Mouse (Mus musculus) cerebral cortex, adult 2 months (tissue): ENCODE measurements around the gene Trim33.

ENCODE experiments used
- WGBS: fragments of 180-500 bp; shearing (Covaris S2); methylation state at CpG from one replicate; pipeline ENCODE4 v1.1.7; 2018; 5-methylcytosine and 5-hydroxymethylcytosine counted together

Trim33 gene

DNA sequence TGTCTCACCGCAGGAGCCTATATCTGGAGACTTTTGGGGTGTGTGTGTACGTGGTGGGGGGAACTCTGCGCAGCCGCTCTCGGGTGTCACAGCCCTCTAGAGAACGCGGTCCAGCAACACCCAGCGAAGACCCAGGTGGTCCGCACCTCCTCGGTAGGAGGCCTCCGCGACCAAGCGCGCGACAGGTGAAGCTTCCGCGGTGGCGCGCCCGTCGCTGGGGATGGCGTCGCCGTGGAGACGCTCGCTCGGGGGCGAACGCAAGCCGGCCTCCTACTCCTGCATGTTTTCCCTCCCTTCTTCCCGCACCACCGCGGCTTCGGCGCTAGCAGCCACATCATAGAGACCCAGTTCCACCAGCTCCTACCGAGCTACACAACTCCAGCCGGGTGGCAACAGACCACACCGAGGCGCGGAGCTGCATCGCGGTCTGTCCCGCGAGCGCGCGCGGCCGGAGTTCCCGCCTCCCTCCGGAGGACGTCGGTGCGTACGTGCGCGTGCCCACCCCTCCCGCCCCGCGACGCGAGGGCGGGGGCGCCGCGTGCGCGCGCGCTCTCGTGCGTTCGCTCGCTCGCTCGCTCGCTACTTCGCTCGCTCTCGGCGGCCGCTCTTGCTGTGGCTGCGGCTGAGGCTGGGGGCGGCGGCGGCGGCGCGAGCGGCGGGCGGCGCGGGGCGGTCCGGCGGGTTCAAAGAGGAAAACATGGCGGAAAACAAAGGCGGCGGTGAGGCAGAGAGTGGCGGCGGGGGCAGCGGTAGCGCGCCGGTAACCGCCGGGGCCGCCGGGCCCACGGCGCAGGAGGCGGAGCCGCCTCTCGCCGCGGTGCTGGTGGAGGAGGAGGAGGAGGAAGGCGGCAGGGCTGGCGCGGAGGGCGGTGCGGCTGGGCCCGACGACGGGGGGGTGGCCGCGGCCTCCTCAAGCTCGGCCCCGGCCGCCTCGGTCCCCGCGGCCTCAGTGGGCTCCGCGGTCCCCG is at the start of gene Trim33:
TSS of gene Trim33 (plus strand) at position 112 of the 968 bp plus-strand sequence.
- WGBS, result 1% methylated on average over 110 of the region's 136 CpGs

GRCm38 (mm10) chr3:103232398-103232797 is 46.7 kb upstream of the Trim33 start:
- WGBS, result 86% methylated on average over 4 of the region's 4 CpGs

DNA sequence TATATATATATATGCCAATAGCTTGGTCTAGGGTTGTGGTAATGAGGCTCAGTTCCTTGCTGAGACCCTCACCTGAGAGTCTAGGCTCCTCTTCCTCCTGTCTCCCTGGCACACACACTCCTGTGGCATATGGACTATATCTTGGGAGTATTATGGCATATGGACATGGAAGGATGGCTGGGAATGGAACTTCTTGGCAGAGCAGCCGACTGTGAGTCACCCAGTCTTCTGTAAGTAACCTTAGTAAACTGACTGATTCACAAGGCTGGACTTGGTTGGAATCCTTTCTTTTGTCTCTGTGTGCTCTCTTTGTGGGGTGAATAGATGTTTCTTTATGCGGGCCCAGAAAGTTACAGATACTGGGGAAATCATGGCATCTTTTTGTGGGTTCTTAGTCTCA is 37.6 kb upstream of the Trim33 start:
- WGBS, result 59% methylated on average over 2 of the region's 2 CpGs

- WGBS, result 65% methylated on average over 3 of the region's 3 CpGs
Measured at GRCm38 (mm10) chr3:103242156-103242555, 36.9 kb upstream of the Trim33 start.

GRCm38 (mm10) chr3:103243491-103243890 is 35.6 kb upstream of the Trim33 start:
- 91% methylated on average over 2 of the region's 2 CpGs for WGBS

DNA sequence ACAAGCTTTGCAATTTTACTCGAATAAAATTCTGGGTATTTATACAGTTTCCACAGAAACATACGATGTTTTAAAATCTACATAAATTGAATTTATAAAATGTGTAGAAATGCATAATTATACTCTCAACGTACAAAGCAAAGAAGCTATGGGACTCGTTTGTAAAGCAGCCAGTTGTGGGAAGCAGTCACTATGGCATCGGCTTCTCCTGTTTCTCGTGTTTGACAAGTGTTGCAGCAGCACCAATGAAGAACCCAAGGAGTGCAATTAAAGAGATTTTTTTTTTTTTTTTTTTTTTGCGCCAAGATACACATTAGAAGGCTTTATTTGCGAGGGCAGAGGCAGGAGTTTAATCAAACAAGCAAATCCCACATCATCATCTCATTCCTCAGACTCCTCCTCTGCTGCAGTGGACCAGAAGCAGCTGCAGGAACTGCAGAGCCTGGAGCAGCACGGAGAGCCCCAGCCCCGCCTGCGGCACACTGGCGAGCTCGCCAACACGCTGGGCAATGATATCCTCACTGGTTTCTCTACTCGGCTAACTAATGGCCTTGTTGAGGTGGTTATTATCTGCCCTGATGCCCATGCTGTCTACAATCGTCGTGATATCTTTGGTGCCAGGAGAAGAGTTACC is 32.3 kb upstream of the Trim33 start:
- 53% methylated on average over 17 of the region's 17 CpGs for WGBS

DNA sequence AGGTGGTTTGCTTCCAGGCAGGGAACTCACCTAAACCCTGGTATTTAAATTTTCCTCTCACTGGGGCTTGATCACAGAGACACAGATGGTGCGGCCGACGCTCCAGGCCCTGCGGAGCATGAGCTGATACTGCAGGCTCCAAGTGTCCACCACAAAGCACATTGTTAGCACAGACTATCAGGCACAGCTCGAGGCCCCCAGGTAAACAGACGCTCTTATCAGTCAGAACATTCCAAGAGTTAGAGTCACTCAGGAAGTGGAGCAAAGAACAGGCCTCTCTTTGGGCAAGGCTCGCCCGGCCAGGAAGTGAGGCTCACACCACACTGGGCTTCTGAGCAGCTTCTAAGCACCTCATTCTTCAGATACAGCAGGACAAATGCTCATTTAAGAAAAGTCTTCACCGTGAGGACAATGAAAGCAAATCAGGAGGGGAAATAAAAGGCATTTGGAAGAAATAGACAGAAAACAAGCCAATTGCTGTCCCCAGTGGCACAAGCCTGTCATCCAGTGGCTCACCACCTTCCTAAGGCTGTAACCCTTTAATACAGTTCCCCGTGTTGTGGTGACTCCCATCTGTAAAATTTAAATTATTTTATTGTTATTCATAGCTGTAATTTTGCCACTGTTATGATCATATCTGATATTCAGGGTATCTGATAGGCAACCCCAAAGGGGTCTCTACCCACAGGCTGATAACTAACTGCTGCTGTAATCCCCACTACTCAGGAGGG is 22.8 kb upstream of the Trim33 start:
- WGBS, result 71% methylated on average over 10 of the region's 10 CpGs

GRCm38 (mm10) chr3:103262802-103263417 is 16.2 kb upstream of the Trim33 start:
- 85% methylated on average over 12 of the region's 12 CpGs for WGBS

DNA sequence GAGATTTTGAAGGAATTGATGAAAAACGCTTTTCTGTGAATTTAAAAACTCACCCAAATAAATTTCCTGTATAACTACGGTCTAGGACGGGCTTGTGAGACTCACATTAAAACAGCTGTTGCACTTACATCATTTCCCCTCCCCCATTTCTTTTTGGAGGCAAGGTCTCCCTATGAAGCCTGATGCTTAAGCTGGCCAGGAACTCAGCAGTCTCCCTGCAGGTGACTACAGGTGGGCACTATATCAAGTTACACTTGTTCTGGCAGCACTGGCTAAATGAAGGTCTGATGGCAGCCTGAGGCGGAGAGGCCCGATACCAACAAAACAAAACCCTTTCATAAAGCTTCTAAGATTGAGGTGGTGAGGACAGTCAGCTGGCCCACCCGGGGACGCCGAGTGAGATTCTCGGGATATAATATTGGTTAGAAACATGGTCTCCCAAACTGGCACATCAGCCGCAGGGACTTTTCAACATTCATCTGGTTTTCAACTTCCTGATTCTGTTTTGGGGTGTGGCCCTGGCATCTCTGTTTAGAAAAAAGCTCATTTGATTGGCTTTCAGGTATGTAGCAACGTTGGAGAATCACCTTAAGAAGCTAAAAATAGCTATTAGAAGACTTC is 422 bp upstream of the Trim33 start:
- WGBS, result 8% methylated on average over 11 of the region's 11 CpGs

- under 1% methylated on average over 36 of the region's 36 CpGs for WGBS
Measured at GRCm38 (mm10) chr3:103280241-103280761, 1.2 kb downstream of the Trim33 start.

- 30% methylated on average over 5 of the region's 5 CpGs for WGBS
Measured at GRCm38 (mm10) chr3:103280875-103281274, 1.8 kb downstream of the Trim33 start.

GRCm38 (mm10) chr3:103288761-103289160 is 9.7 kb downstream of the Trim33 start:
- 70% methylated on average over 4 of the region's 4 CpGs for WGBS

DNA sequence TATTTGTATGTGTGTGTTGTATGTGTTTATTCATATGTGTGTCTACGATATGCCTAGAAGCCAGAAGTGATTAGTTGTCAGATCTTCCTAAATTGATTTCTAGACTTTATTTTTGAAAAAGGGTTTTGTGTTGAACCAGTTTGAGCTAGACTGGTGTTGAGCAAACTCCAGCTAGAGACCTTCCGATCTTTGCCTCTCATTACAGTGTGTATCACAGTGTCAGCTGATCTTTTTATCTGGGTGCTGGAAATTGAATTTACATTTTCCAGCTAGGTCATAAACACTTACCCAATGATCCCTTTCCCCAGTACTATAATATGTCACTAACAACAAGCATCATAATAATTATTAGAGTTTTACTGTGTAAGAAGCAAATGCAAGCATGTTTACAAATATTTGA is 12.0 kb downstream of the Trim33 start:
- WGBS, result 84% methylated on average over 2 of the region's 2 CpGs

GRCm38 (mm10) chr3:103305411-103305982 is 26.4 kb downstream of the Trim33 start:
- WGBS, result 76% methylated on average over 6 of the region's 6 CpGs

DNA sequence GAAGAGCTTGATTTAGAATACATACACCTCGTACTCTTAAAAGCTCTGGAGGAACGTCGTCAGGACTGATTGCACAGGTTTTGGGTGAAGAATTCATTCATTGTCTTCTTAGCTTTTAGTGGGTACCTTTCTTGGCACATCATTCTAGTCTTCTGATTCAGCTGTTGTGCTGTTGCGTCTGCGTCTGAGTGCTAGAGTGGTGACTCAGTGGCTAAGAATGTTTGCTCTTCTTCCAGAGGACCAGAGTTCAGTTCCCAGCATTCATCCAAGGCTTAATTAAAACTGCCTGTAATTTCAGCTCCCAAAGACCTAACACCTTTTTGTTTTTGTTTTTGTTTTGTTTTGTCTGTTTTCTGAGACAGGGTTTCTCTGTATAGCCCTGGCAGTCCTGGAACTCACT is 30.2 kb downstream of the Trim33 start:
- WGBS, result 52% methylated on average over 5 of the region's 5 CpGs

DNA sequence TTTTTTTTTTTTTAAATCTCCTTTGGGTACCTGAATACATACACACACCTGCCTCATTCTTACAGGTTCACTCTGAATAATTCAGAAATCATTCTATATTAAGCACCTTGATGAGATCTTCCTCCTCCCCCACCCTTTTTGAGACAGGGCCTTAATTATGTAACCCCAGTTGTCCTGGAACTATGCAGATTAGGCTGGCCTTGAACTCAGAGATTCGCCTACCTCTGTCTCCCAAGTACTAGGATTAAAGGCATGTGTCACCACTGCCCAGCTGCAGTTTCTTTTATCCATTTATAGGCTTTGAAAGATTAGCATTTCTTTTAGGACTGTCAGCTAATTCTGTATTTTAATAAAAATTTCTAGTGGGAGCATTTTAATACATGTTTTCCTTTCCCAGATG is 30.7 kb downstream of the Trim33 start:
- 75% methylated on average over 1 of the region's 1 CpGs for WGBS

DNA sequence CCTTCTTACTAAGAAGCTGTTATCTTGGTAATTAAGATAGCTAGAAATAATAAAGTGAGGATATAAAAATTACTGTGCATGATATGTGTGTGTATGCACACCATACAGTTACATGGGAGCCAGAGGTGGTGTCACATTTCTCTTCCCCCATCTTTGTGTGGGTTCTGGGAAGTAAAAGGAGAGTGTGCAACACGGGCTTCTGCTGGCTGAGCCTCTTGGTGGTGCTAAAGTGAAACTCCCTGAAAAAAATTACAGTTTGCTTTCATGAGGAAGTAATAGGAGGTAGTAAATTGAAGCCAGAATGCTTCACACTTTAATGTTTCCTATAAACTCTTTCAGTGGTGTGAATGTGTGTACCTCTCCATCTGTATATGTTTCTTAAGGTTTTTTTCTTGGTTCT is 56.3 kb downstream of the Trim33 start:
- WGBS, result 13% methylated on average over 1 of the region's 1 CpGs

DNA sequence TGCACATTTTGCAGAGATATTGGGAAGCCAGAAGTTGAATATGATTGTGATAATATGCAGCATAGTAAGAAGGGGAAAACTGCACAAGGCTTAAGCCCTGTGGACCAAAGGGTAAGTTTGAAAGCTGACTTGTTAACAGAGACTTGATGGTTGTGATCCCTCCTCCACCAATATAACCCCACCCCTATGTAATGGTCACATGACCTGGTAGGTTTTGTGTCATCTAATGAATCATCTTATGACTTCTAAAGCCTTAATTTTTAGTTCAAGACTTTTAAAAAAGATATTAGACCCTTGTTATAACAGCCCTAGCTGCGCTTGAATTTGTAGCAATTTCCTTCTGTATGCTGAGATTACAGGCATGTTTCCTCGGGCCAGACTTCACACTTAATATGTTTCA is 67.6 kb downstream of the Trim33 start:
- WGBS, result 93% methylated on average over 2 of the region's 2 CpGs

GRCm38 (mm10) chr3:103353518-103353917 is 74.4 kb downstream of the Trim33 start:
- WGBS, result 92% methylated on average over 5 of the region's 5 CpGs

DNA sequence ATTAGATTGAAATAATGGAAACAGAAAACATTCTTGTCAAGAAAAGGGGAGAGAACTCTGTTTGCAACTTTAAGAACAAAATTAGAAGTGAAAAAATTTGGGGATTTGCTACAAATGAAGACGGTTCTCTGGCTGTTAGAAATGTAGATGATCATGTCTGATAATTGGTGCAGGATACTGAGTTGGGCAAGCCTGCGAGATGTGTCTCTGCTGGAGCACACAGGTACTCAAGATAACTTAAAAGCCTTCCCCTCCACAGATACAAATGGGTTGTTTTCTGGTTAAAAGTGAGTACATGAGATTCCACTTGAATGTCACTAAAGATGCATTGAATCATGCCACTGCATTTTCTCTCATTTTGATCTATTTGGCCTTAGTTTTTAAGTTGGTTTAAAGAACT is 74.9 kb downstream of the Trim33 start:
- WGBS, result 78% methylated on average over 2 of the region's 2 CpGs

DNA sequence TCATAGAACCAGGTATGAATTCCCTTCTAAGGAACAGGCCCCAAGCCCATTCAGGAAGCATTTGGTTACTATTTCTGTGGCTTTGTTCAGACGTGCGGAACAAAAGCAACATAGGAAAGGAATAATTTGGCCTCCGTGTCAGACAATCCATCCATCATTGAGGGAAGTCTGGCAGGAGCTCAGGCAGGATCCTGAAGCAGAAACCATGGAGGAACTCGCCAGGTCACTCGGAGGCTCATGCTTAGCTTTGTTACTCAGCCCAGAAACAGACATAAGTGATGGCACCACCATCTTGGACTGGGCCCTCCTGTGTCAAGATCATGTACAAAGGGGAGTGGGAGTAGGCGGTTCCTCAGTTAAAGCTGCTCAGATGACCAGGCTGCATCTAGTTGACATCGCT is 82.1 kb downstream of the Trim33 start:
- WGBS, result 85% methylated on average over 7 of the region's 7 CpGs
